Mouse (Mus musculus): ENCODE measurements around the gene Slc1a1. TPM values are rescaled to one million over a fixed set of nuclear protein-coding genes. Genes with fewer than 3 reads are reported as not detected.

Slc1a1 gene
- total RNA-seq, 1 experiment from 2014 or later = 0.65 TPM

GRCm38 (mm10) chr19:28897497-28897896 is 62.6 kb downstream of the Slc1a1 start:
- no peak for ATAC-seq (replicated peaks in 1 of 2; ENCODE audit: insufficient read depth in 1 of 2, low FRiP score in 2 of 2, low TSS enrichment in 1 of 2, low read depth in 1 of 2, poor library complexity in 2 of 2, severe bottlenecking in 2 of 2)

- ATAC-seq (replicated peaks in 1 of 2; ENCODE audit: insufficient read depth in 1 of 2, low FRiP score in 2 of 2, low TSS enrichment in 1 of 2, low read depth in 1 of 2, poor library complexity in 2 of 2, severe bottlenecking in 2 of 2) = no peak
These were observed 65.9 kb downstream of the Slc1a1 start for GRCm38 (mm10) chr19:28900771-28901170.

GRCm38 (mm10) chr19:28902111-28902510 is 67.3 kb downstream of the Slc1a1 start:
- no peak for ATAC-seq (replicated peaks in 1 of 2; ENCODE audit: insufficient read depth in 1 of 2, low FRiP score in 2 of 2, low TSS enrichment in 1 of 2, low read depth in 1 of 2, poor library complexity in 2 of 2, severe bottlenecking in 2 of 2)

- no peak for ATAC-seq (replicated peaks in 1 of 2; ENCODE audit: insufficient read depth in 1 of 2, low FRiP score in 2 of 2, low TSS enrichment in 1 of 2, low read depth in 1 of 2, poor library complexity in 2 of 2, severe bottlenecking in 2 of 2)
These were observed 68.0 kb downstream of the Slc1a1 start for GRCm38 (mm10) chr19:28902806-28903205.

- ATAC-seq (replicated peaks in 1 of 2; ENCODE audit: insufficient read depth in 1 of 2, low FRiP score in 2 of 2, low TSS enrichment in 1 of 2, low read depth in 1 of 2, poor library complexity in 2 of 2, severe bottlenecking in 2 of 2) = no peak
These were observed 68.8 kb downstream of the Slc1a1 start for GRCm38 (mm10) chr19:28903536-28904119.

- no peak for ATAC-seq (replicated peaks in 1 of 2; ENCODE audit: insufficient read depth in 1 of 2, low FRiP score in 2 of 2, low TSS enrichment in 1 of 2, low read depth in 1 of 2, poor library complexity in 2 of 2, severe bottlenecking in 2 of 2)
These were observed 73.3 kb downstream of the Slc1a1 start for GRCm38 (mm10) chr19:28908186-28908585.

GRCm38 (mm10) chr19:28908693-28909092 is 73.8 kb downstream of the Slc1a1 start:
- no peak for ATAC-seq (replicated peaks in 1 of 2; ENCODE audit: insufficient read depth in 1 of 2, low FRiP score in 2 of 2, low TSS enrichment in 1 of 2, low read depth in 1 of 2, poor library complexity in 2 of 2, severe bottlenecking in 2 of 2)

GRCm38 (mm10) chr19:28914598-28914997 is 79.7 kb downstream of the Slc1a1 start:
- ATAC-seq (replicated peaks in 1 of 2; ENCODE audit: insufficient read depth in 1 of 2, low FRiP score in 2 of 2, low TSS enrichment in 1 of 2, low read depth in 1 of 2, poor library complexity in 2 of 2, severe bottlenecking in 2 of 2) = peak; percentile 44 to 71; a peak in 3 of 4 replicates

- ATAC-seq (replicated peaks in 1 of 2; ENCODE audit: insufficient read depth in 1 of 2, low FRiP score in 2 of 2, low TSS enrichment in 1 of 2, low read depth in 1 of 2, poor library complexity in 2 of 2, severe bottlenecking in 2 of 2) = no peak
These were observed 80.9 kb downstream of the Slc1a1 start for GRCm38 (mm10) chr19:28915602-28916250.

- ATAC-seq (replicated peaks in 1 of 2; ENCODE audit: insufficient read depth in 1 of 2, low FRiP score in 2 of 2, low TSS enrichment in 1 of 2, low read depth in 1 of 2, poor library complexity in 2 of 2, severe bottlenecking in 2 of 2) = no peak
These were observed 81.6 kb downstream of the Slc1a1 start for GRCm38 (mm10) chr19:28916492-28916891.

GRCm38 (mm10) chr19:28917839-28918238 is 83.0 kb downstream of the Slc1a1 start:
- ATAC-seq (replicated peaks in 1 of 2; ENCODE audit: insufficient read depth in 1 of 2, low FRiP score in 2 of 2, low TSS enrichment in 1 of 2, low read depth in 1 of 2, poor library complexity in 2 of 2, severe bottlenecking in 2 of 2) = peak in 1 of 2 experiments; percentile 25; a peak in 1 of 4 replicates

GRCm38 (mm10) chr19:28926366-28926765 is 91.5 kb downstream of the Slc1a1 start:
- ATAC-seq (replicated peaks in 1 of 2; ENCODE audit: insufficient read depth in 1 of 2, low FRiP score in 2 of 2, low TSS enrichment in 1 of 2, low read depth in 1 of 2, poor library complexity in 2 of 2, severe bottlenecking in 2 of 2) = no peak

- no peak for ATAC-seq (replicated peaks in 1 of 2; ENCODE audit: insufficient read depth in 1 of 2, low FRiP score in 2 of 2, low TSS enrichment in 1 of 2, low read depth in 1 of 2, poor library complexity in 2 of 2, severe bottlenecking in 2 of 2)
These were observed 92.5 kb downstream of the Slc1a1 start for GRCm38 (mm10) chr19:28927396-28927795.

GRCm38 (mm10) chr19:28929034-28929433 is 94.2 kb downstream of the Slc1a1 start:
- ATAC-seq (replicated peaks in 1 of 2; ENCODE audit: insufficient read depth in 1 of 2, low FRiP score in 2 of 2, low TSS enrichment in 1 of 2, low read depth in 1 of 2, poor library complexity in 2 of 2, severe bottlenecking in 2 of 2) = no peak

- no peak for ATAC-seq (replicated peaks in 1 of 2; ENCODE audit: insufficient read depth in 1 of 2, low FRiP score in 2 of 2, low TSS enrichment in 1 of 2, low read depth in 1 of 2, poor library complexity in 2 of 2, severe bottlenecking in 2 of 2)
These were observed 100.0 kb downstream of the Slc1a1 start for GRCm38 (mm10) chr19:28934897-28935296.

GRCm38 (mm10) chr19:28940135-28940874 is 105.5 kb downstream of the Slc1a1 start:
- peak in 1 of 2 experiments; percentile 7; a peak in 1 of 4 replicates for ATAC-seq (replicated peaks in 1 of 2; ENCODE audit: insufficient read depth in 1 of 2, low FRiP score in 2 of 2, low TSS enrichment in 1 of 2, low read depth in 1 of 2, poor library complexity in 2 of 2, severe bottlenecking in 2 of 2)

- no peak for ATAC-seq (replicated peaks in 1 of 2; ENCODE audit: insufficient read depth in 1 of 2, low FRiP score in 2 of 2, low TSS enrichment in 1 of 2, low read depth in 1 of 2, poor library complexity in 2 of 2, severe bottlenecking in 2 of 2)
These were observed 106.4 kb downstream of the Slc1a1 start for GRCm38 (mm10) chr19:28941271-28941670.

GRCm38 (mm10) chr19:28946782-28947181 is 111.9 kb downstream of the Slc1a1 start:
- no peak for ATAC-seq (replicated peaks in 1 of 2; ENCODE audit: insufficient read depth in 1 of 2, low FRiP score in 2 of 2, low TSS enrichment in 1 of 2, low read depth in 1 of 2, poor library complexity in 2 of 2, severe bottlenecking in 2 of 2)

Data from hematopoietic stem cell, adult 5-6 weeks (primary cell).